Comparison of ENCODE assay signal across 29 mouse cellular contexts in the genomic region with DNA sequence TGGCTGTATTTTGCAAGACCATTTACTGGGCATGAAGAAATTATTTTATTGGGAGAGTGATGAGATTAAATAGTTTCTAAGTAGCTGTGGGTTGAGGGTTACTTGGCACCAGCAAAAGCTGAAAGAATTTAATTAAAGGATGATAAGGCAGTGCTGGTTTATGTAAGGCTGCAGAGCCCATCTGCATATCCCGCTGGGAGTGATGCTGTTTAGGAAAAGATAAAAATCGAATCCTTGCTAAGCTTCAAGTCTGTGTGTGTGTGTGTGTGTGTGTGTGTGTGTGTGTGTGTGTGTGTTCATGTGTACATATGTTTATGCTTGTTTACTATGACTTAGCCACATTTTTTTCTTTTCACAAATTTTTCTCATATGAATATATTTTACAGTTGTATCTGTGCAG.
DNase-seq lines count a peak whose midpoint lies in the region; ATAC-seq and TF ChIP-seq lines count a peak whose summit lies in the region.
"Had no signal": no experiment of that assay in that cellular context is flagged by ENCODE, and none has a peak within 500 bp of the region (broad histone marks: within the 10 kb centered on the region; RNA-seq: fewer than 3 reads in every experiment).

No protein-coding gene starts in this region.

- TF ChIP-seq CTCF in forebrain, postnatal 0 days (IDR thresholded peaks at IDR 0.05; ENCODE audit: low read depth), result no peak

- H3K4me3 ChIP-seq in forebrain, embryonic 16.5 days (replicated peaks; ENCODE audit: low read length), result no peak overlapping the region
- no peak overlapping the region for H3K4me3 ChIP-seq in forebrain, postnatal 0 days (ENCODE audit: low read depth, low read length)
- H3K4me3 ChIP-seq in midbrain, embryonic 14.5 days (replicated peaks; ENCODE audit: low read depth, low read length), result no peak overlapping the region
- H3K4me3 ChIP-seq in midbrain, embryonic 11.5 days (ENCODE audit: low read depth, low read length), result no peak overlapping the region
- H3K4me3 ChIP-seq: embryonic facial prominence, embryonic 12.5 days; gastrocnemius, adult 2 months; hindbrain, embryonic 15.5 days; kidney, embryonic 15.5 days; limb, embryonic 10.5 days; limb, embryonic 15.5 days; liver, embryonic 13.5 days; megakaryocyte, embryonic 14.5 days; stomach, embryonic 15.5 days had no signal

- no peaks in the 10 kb centered on the region for H3K27me3 ChIP-seq in forebrain, embryonic 16.5 days (replicated peaks; ENCODE audit: control insufficient read depth, insufficient read depth, low read length)
- H3K27me3 ChIP-seq in forebrain, postnatal 0 days (ENCODE audit: insufficient read depth, low read length), result no peaks in the 10 kb centered on the region
- H3K27me3 ChIP-seq in midbrain, embryonic 14.5 days (ENCODE audit: control insufficient read depth, insufficient read depth, low read length), result no peaks in the 10 kb centered on the region
- no peaks in the 10 kb centered on the region for H3K27me3 ChIP-seq in midbrain, embryonic 11.5 days (ENCODE audit: control insufficient read depth, insufficient read depth, low read length)
- H3K27me3 ChIP-seq: embryonic facial prominence, embryonic 12.5 days; hindbrain, embryonic 15.5 days; kidney, embryonic 15.5 days; limb, embryonic 15.5 days; liver, embryonic 13.5 days; megakaryocyte, embryonic 14.5 days; stomach, embryonic 15.5 days had no signal

- peak; percentile 64; the same call in 1 of the 2 replicates for ATAC-seq in forebrain, embryonic 16.5 days
- ATAC-seq in forebrain, postnatal 0 days, result no peak
- ATAC-seq in midbrain, embryonic 14.5 days (ENCODE audit: low FRiP score, low TSS enrichment), result no peak
- ATAC-seq in midbrain, embryonic 11.5 days (ENCODE audit: low FRiP score), result no peak; the same call in 1 of the 2 replicates
- ATAC-seq: lung, postnatal 0 days had no signal

- no peak overlapping the region for H3K4me2 ChIP-seq in forebrain, embryonic 16.5 days (ENCODE audit: low read length)
- no peak overlapping the region for H3K4me2 ChIP-seq in forebrain, postnatal 0 days (ENCODE audit: low read depth)
- no peak overlapping the region for H3K4me2 ChIP-seq in midbrain, embryonic 14.5 days (ENCODE audit: low read length)
- no peak overlapping the region for H3K4me2 ChIP-seq in midbrain, embryonic 11.5 days
- H3K4me2 ChIP-seq: embryonic facial prominence, embryonic 12.5 days; heart, embryonic 11.5 days; hindbrain, embryonic 15.5 days; kidney, embryonic 15.5 days; limb, embryonic 15.5 days; liver, embryonic 13.5 days; stomach, embryonic 15.5 days had no signal

- no peaks in the 10 kb centered on the region for H3K36me3 ChIP-seq in forebrain, embryonic 16.5 days (ENCODE audit: control insufficient read depth, insufficient read depth)
- no peaks in the 10 kb centered on the region for H3K36me3 ChIP-seq in forebrain, postnatal 0 days (ENCODE audit: insufficient read depth)
- no peaks in the 10 kb centered on the region for H3K36me3 ChIP-seq in midbrain, embryonic 14.5 days (ENCODE audit: control insufficient read depth, insufficient read depth, low read length)
- H3K36me3 ChIP-seq in midbrain, embryonic 11.5 days (ENCODE audit: control insufficient read depth, insufficient read depth, low read length), result no peaks in the 10 kb centered on the region
- H3K36me3 ChIP-seq: embryonic facial prominence, embryonic 12.5 days; hindbrain, embryonic 15.5 days; kidney, embryonic 15.5 days; limb, embryonic 10.5 days; limb, embryonic 15.5 days; liver, embryonic 13.5 days; stomach, embryonic 15.5 days had no signal

- no peaks in the 10 kb centered on the region for H3K9me3 ChIP-seq in forebrain, embryonic 16.5 days (ENCODE audit: control insufficient read depth, low read length)
- H3K9me3 ChIP-seq in forebrain, postnatal 0 days (ENCODE audit: low read length), result no peaks in the 10 kb centered on the region
- H3K9me3 ChIP-seq in midbrain, embryonic 14.5 days (ENCODE audit: control insufficient read depth, low read length), result no peaks in the 10 kb centered on the region
- no peaks in the 10 kb centered on the region for H3K9me3 ChIP-seq in midbrain, embryonic 11.5 days (ENCODE audit: control insufficient read depth, low read length)
- H3K9me3 ChIP-seq: embryonic facial prominence, embryonic 12.5 days; hindbrain, embryonic 15.5 days; kidney, embryonic 15.5 days; limb, embryonic 10.5 days; limb, embryonic 15.5 days; liver, embryonic 13.5 days; megakaryocyte, embryonic 14.5 days; stomach, embryonic 15.5 days had no signal

- peak; percentile 56 for DNase-seq in cerebellum, adult 9-10 months
- DNase-seq in cerebellum, adult 11-12 months, result no peak
- no peak for DNase-seq in forebrain, postnatal 0 days
- peak; percentile 56 for DNase-seq in midbrain, embryonic 14.5 days
- no peak for DNase-seq in midbrain, embryonic 11.5 days (ENCODE audit: low spot score, missing footprints)
- DNase-seq in brain, adult 2 months (ENCODE audit: low read depth, low spot score), result peak; percentile 70
- no peak for DNase-seq in gastrocnemius, adult 18-20 months (ENCODE audit: low spot score)
- DNase-seq: adrenal gland, postnatal 25 days; embryo, embryonic 11 days; gastrocnemius, adult 2 months; gastrocnemius, postnatal 36 days; heart, adult 18-20 months; heart, postnatal 36 days; kidney, adult 18-20 months; kidney, postnatal 25 days; liver, embryonic 13.5 days; lung, adult 18-20 months; lung, postnatal 4 days; right cerebral cortex, postnatal 25 days had no signal

- H3K4me1 ChIP-seq in forebrain, embryonic 16.5 days (replicated peaks; ENCODE audit: control insufficient read depth, insufficient read depth, low read length), result no peaks in the 10 kb centered on the region
- no peaks in the 10 kb centered on the region for H3K4me1 ChIP-seq in forebrain, postnatal 0 days (ENCODE audit: insufficient read depth)
- H3K4me1 ChIP-seq in midbrain, embryonic 14.5 days (ENCODE audit: control insufficient read depth, insufficient read depth, low read length), result no peaks in the 10 kb centered on the region
- H3K4me1 ChIP-seq in midbrain, embryonic 11.5 days (ENCODE audit: control insufficient read depth, insufficient read depth, low read length), result no peaks in the 10 kb centered on the region
- H3K4me1 ChIP-seq: embryonic facial prominence, embryonic 12.5 days; hindbrain, embryonic 15.5 days; kidney, embryonic 15.5 days; limb, embryonic 10.5 days; limb, embryonic 15.5 days; liver, embryonic 13.5 days; megakaryocyte, embryonic 14.5 days; stomach, embryonic 15.5 days had no signal

- 60% methylated on average over 2 of the region's 2 CpGs for WGBS in forebrain, embryonic 16.5 days
- 46% methylated on average over 2 of the region's 2 CpGs for WGBS in forebrain, postnatal 0 days
- WGBS in midbrain, embryonic 14.5 days, result 50% methylated on average over 2 of the region's 2 CpGs
- WGBS in midbrain, embryonic 11.5 days, result 79% methylated on average over 2 of the region's 2 CpGs

- no peak overlapping the region for H3K9ac ChIP-seq in forebrain, embryonic 16.5 days (replicated peaks; ENCODE audit: low read depth, low read length)
- no peak overlapping the region for H3K9ac ChIP-seq in forebrain, postnatal 0 days
- no peak overlapping the region for H3K9ac ChIP-seq in midbrain, embryonic 14.5 days (replicated peaks; ENCODE audit: low read length)
- H3K9ac ChIP-seq in midbrain, embryonic 11.5 days (ENCODE audit: low read length), result no peak overlapping the region
- H3K9ac ChIP-seq: embryonic facial prominence, embryonic 12.5 days; hindbrain, embryonic 15.5 days; kidney, embryonic 15.5 days; limb, embryonic 15.5 days; liver, embryonic 13.5 days; stomach, embryonic 15.5 days had no signal

- no peak overlapping the region for H3K27ac ChIP-seq in forebrain, embryonic 16.5 days (ENCODE audit: low read length)
- no peak overlapping the region for H3K27ac ChIP-seq in forebrain, postnatal 0 days (ENCODE audit: low read depth, low read length)
- 0 out of 2 replicates have a peak overlapping the region, but pooled peaks have one; percentile 26 for H3K27ac ChIP-seq in midbrain, embryonic 14.5 days (replicated peaks; ENCODE audit: low read depth, low read length)
- no peak overlapping the region for H3K27ac ChIP-seq in midbrain, embryonic 11.5 days (ENCODE audit: low read depth, low read length)
- H3K27ac ChIP-seq: embryonic facial prominence, embryonic 12.5 days; gastrocnemius, adult 2 months; hindbrain, embryonic 15.5 days; kidney, embryonic 15.5 days; limb, embryonic 10.5 days; limb, embryonic 15.5 days; liver, embryonic 13.5 days; stomach, embryonic 15.5 days had no signal

Comparison
In these comparisons a context has a peak if more than half of its experiments do, and no peak if none do; other contexts are left out.
1. DNase-seq: peak in cerebellum, adult 9-10 months (single experiment), midbrain, embryonic 14.5 days (single experiment) and brain, adult 2 months (single experiment); none in cerebellum, adult 11-12 months (single experiment), forebrain, postnatal 0 days (single experiment), midbrain, embryonic 11.5 days (single experiment) and gastrocnemius, adult 18-20 months (single experiment).